Mouse (Mus musculus) CH12.LX (cell line): ENCODE measurements around the gene Iah1.
A peak's percentile ranks its signal among the peaks of the same experiment; 100 is the strongest.

Source experiments
- CTCF ChIP-seq, 2 experiments: IDR thresholded peaks in 1 of 2; conservative IDR thresholded peaks in 1 of 2; 2 replicates each; pipeline ENCODE4 v1.5.1; 2011 to 2012; ENCODE audit warnings: low read depth in 2 of 2, low read length in 2 of 2, improper control_type of control experiment in 1 of 2, inconsistent platforms in 1 of 2, mild to moderate bottlenecking in 1 of 2, moderate library complexity in 1 of 2
- HCFC1 ChIP-seq: IDR thresholded peaks from 2 replicates; pipeline ENCODE4 v1.6.1; 2012; ENCODE audit warnings: low read depth, mild to moderate bottlenecking, inconsistent platforms, low read length, improper control_type of control experiment
- KAT2A ChIP-seq: IDR thresholded peaks from 2 replicates; pipeline ENCODE4 v1.6.1; 2012; ENCODE audit warnings: low read length, improper control_type of control experiment, inconsistent platforms; ENCODE audit not compliant: insufficient replicate concordance
- MYC ChIP-seq: IDR thresholded peaks from 2 replicates; pipeline ENCODE4 v1.6.1; 2011; ENCODE audit warnings: low read depth, mild to moderate bottlenecking, improper control_type of control experiment, low read length
- TCF12 ChIP-seq: IDR thresholded peaks from 2 replicates; pipeline ENCODE4 v1.6.1; 2014; ENCODE audit warnings: low read depth, mild to moderate bottlenecking, inconsistent platforms, low read length, improper control_type of control experiment

GRCm38 (mm10) chr12:21373100-21373819 is 57.1 kb downstream of the Iah1 start, which contains the start of gene Adam17:
- TF ChIP-seq CTCF (conservative IDR thresholded peaks at IDR 0.05 in 1 of 2, IDR thresholded peaks at IDR 0.05 in 1 of 2; ENCODE audit: low read depth in 2 of 2, low read length in 2 of 2) (peak in 1 of 2 experiments; percentile 67; a peak in 2 of 4 replicates), TCF12 (peak; percentile 88), MYC (peak; percentile 58; the same call in 1 of the 2 replicates), HCFC1 (peak; percentile 95), KAT2A (peak; percentile 91; the same call in 1 of the 2 replicates)
